Mouse (Mus musculus): ENCODE measurements around the gene Ppp2r3c. TPM values are rescaled to one million over a fixed set of nuclear protein-coding genes. Genes with fewer than 3 reads are reported as not detected.
"Not testable (repeated sequence)": the region's sequence is repeated elsewhere in the genome, so short reads cannot be mapped to it uniquely, and the experiment has no call there.

Ppp2r3c gene
- total and polyA plus RNA-seq, 3 experiments = 2.5 to 11.8 (median 8.0) TPM

GRCm38 (mm10) chr12:55300820-55301351, 1.9 kb downstream of the Ppp2r3c start:
- WGBS = 82% methylated on average over 3 of the region's 3 CpGs
- DNase-seq = no peak
- Histone ChIP-seq H3K27me3 (ENCODE audit: control insufficient read depth, insufficient read depth, low read length) (no peaks in the 10 kb centered on the region), H3K9ac (ENCODE audit: low read depth, low read length) (no peak overlapping the region), H3K27ac (no peak overlapping the region), H3K4me1 (ENCODE audit: control insufficient read depth, insufficient read depth, low read length) (peaks cover 6% of the 10 kb centered on the region), H3K4me3 (no peak overlapping the region), H3K79me2 (replicated peaks; ENCODE audit: control insufficient read depth, insufficient read depth, low read length) (no peaks in the 10 kb centered on the region), H3K36me3 (ENCODE audit: control insufficient read depth, insufficient read depth, low read length) (peaks cover 4% of the 10 kb centered on the region)
- TF ChIP-seq POLR2A (IDR thresholded peaks at IDR 0.05; ENCODE audit: insufficient read depth, low read depth, low read length) (no peak), EP300 (IDR thresholded peaks at IDR 0.05; ENCODE audit: insufficient read depth, low read depth, low read length) (no peak), CTCF (IDR thresholded peaks at IDR 0.05) (no peak)
- intact Hi-C loops (cut with DNase I) = loop anchor here (5.0 to 10.0 kb wide), 2 partner anchors 314 to 534 kb away; partner anchors contain the start of genes Brms1l and Gm20403

- Histone ChIP-seq H3K9ac (ENCODE audit: low read depth, low read length) (no peak within 1 kb of the TSS), H3K4me1 (ENCODE audit: control insufficient read depth, insufficient read depth, low read length) (peaks cover 6% of the 10 kb centered on the region), H3K27ac (no peak within 1 kb of the TSS), H3K27me3 (ENCODE audit: control insufficient read depth, insufficient read depth, low read length) (no peaks in the 10 kb centered on the region), H3K79me2 (replicated peaks; ENCODE audit: control insufficient read depth, insufficient read depth, low read length) (no peaks in the 10 kb centered on the region), H3K36me3 (ENCODE audit: control insufficient read depth, insufficient read depth, low read length) (peaks cover 4% of the 10 kb centered on the region), H3K4me3 (no peak within 1 kb of the TSS)
- TF ChIP-seq CTCF (IDR thresholded peaks at IDR 0.05) = no peak
- TF ChIP-seq POLR2A (IDR thresholded peaks at IDR 0.05; ENCODE audit: insufficient read depth, low read depth, low read length) = no peak
- no peak for TF ChIP-seq EP300 (IDR thresholded peaks at IDR 0.05; ENCODE audit: insufficient read depth, low read depth, low read length)
- intact Hi-C loops (cut with DNase I) = no loop called here
- DNase-seq = no peak
- 79% methylated on average over 5 of the region's 5 CpGs for WGBS
These were observed 3.5 kb downstream of the Ppp2r3c start, which contains the start of gene 1110008L16Rik for GRCm38 (mm10) chr12:55299336-55299735. TSS of gene 1110008L16Rik (plus strand) at chr12:55299577.

- peaks cover 4% of the 10 kb centered on the region for H3K4me1 ChIP-seq (ENCODE audit: control insufficient read depth, insufficient read depth, low read length)
- 91% methylated on average over 9 of the region's 9 CpGs for WGBS
- peaks cover 4% of the 10 kb centered on the region for H3K36me3 ChIP-seq (ENCODE audit: control insufficient read depth, insufficient read depth, low read length)
- no peak overlapping the region for H3K4me3 ChIP-seq
- no peaks in the 10 kb centered on the region for H3K79me2 ChIP-seq (replicated peaks; ENCODE audit: control insufficient read depth, insufficient read depth, low read length)
- H3K27me3 ChIP-seq (ENCODE audit: control insufficient read depth, insufficient read depth, low read length) = no peaks in the 10 kb centered on the region
- intact Hi-C loops (cut with DNase I) = no loop called here
- DNase-seq = no peak
- TF ChIP-seq EP300 (IDR thresholded peaks at IDR 0.05; ENCODE audit: insufficient read depth, low read depth, low read length) = no peak
- no peak for TF ChIP-seq POLR2A (IDR thresholded peaks at IDR 0.05; ENCODE audit: insufficient read depth, low read depth, low read length)
- no peak for TF ChIP-seq CTCF (IDR thresholded peaks at IDR 0.05)
- H3K27ac ChIP-seq = no peak overlapping the region
- H3K9ac ChIP-seq (ENCODE audit: low read depth, low read length) = no peak overlapping the region
These were observed 4.7 kb downstream of the Ppp2r3c start for GRCm38 (mm10) chr12:55298112-55298511.

- H3K27ac ChIP-seq; H3K79me2 ChIP-seq (replicated peaks; ENCODE audit: control insufficient read depth, insufficient read depth, low read length); H3K27me3 ChIP-seq (ENCODE audit: control insufficient read depth, insufficient read depth, low read length); H3K4me1 ChIP-seq (ENCODE audit: control insufficient read depth, insufficient read depth, low read length); intact Hi-C loops (cut with DNase I); H3K36me3 ChIP-seq (ENCODE audit: control insufficient read depth, insufficient read depth, low read length); DNase-seq; H3K9ac ChIP-seq (ENCODE audit: low read depth, low read length); H3K4me3 ChIP-seq: not testable (repeated sequence)
- 82% methylated on average over 4 of the region's 6 CpGs for WGBS
These were observed 25.2 kb downstream of the Ppp2r3c start for GRCm38 (mm10) chr12:55277583-55277982.

GRCm38 (mm10) chr12:55272243-55272642, 30.6 kb downstream of the Ppp2r3c start:
- no peak overlapping the region for H3K4me3 ChIP-seq
- intact Hi-C loops (cut with DNase I) = no loop called here
- no peak for TF ChIP-seq EP300 (IDR thresholded peaks at IDR 0.05; ENCODE audit: insufficient read depth, low read depth, low read length)
- no peak for TF ChIP-seq POLR2A (IDR thresholded peaks at IDR 0.05; ENCODE audit: insufficient read depth, low read depth, low read length)
- no peak for TF ChIP-seq CTCF (IDR thresholded peaks at IDR 0.05)
- no peak overlapping the region for H3K27ac ChIP-seq
- no peaks in the 10 kb centered on the region for H3K4me1 ChIP-seq (ENCODE audit: control insufficient read depth, insufficient read depth, low read length)
- no peaks in the 10 kb centered on the region for H3K79me2 ChIP-seq (replicated peaks; ENCODE audit: control insufficient read depth, insufficient read depth, low read length)
- no peak overlapping the region for H3K9ac ChIP-seq (ENCODE audit: low read depth, low read length)
- DNase-seq = peak in 1 of 2 experiments; percentile 12
- H3K36me3 ChIP-seq (ENCODE audit: control insufficient read depth, insufficient read depth, low read length) = no peaks in the 10 kb centered on the region
- H3K27me3 ChIP-seq (ENCODE audit: control insufficient read depth, insufficient read depth, low read length) = no peaks in the 10 kb centered on the region
- 67% methylated on average over 3 of the region's 3 CpGs for WGBS

- intact Hi-C loops (cut with DNase I); H3K27me3 ChIP-seq (ENCODE audit: control insufficient read depth, insufficient read depth, low read length); H3K36me3 ChIP-seq (ENCODE audit: control insufficient read depth, insufficient read depth, low read length); H3K4me1 ChIP-seq (ENCODE audit: control insufficient read depth, insufficient read depth, low read length); H3K9ac ChIP-seq (ENCODE audit: low read depth, low read length); H3K4me3 ChIP-seq; H3K27ac ChIP-seq; DNase-seq; H3K79me2 ChIP-seq (replicated peaks; ENCODE audit: control insufficient read depth, insufficient read depth, low read length): not testable (repeated sequence)
- WGBS = no CpG with 5 or more reads among the region's 5 CpGs
These were observed 39.4 kb downstream of the Ppp2r3c start for GRCm38 (mm10) chr12:55263385-55263784.

- intact Hi-C loops (cut with DNase I); H3K27me3 ChIP-seq (ENCODE audit: control insufficient read depth, insufficient read depth, low read length); H3K4me1 ChIP-seq (ENCODE audit: control insufficient read depth, insufficient read depth, low read length); H3K79me2 ChIP-seq (replicated peaks; ENCODE audit: control insufficient read depth, insufficient read depth, low read length); H3K4me3 ChIP-seq; H3K9ac ChIP-seq (ENCODE audit: low read depth, low read length); H3K27ac ChIP-seq; H3K36me3 ChIP-seq (ENCODE audit: control insufficient read depth, insufficient read depth, low read length); DNase-seq: not testable (repeated sequence)
- WGBS = no CpG with 5 or more reads among the region's 8 CpGs
These were observed 40.8 kb downstream of the Ppp2r3c start for GRCm38 (mm10) chr12:55261950-55262349.

- intact Hi-C loops (cut with DNase I); H3K9ac ChIP-seq (ENCODE audit: low read depth, low read length): not testable (repeated sequence)
- WGBS = no CpG with 5 or more reads among the region's 8 CpGs
These were observed 60.6 kb downstream of the Ppp2r3c start for GRCm38 (mm10) chr12:55242243-55242642.

GRCm38 (mm10) chr12:55230520-55230861, 72.3 kb downstream of the Ppp2r3c start:
- DNase-seq = peak; percentile 11 to 19
- H3K27ac ChIP-seq; H3K79me2 ChIP-seq (replicated peaks; ENCODE audit: control insufficient read depth, insufficient read depth, low read length): not testable (repeated sequence)

More at GRCm38 (mm10) chr12:55242243-55242642, 60.6 kb downstream of the Ppp2r3c start:
- H3K36me3 ChIP-seq (ENCODE audit: control insufficient read depth, insufficient read depth, low read length); H3K4me1 ChIP-seq (ENCODE audit: control insufficient read depth, insufficient read depth, low read length); H3K27me3 ChIP-seq (ENCODE audit: control insufficient read depth, insufficient read depth, low read length); H3K27ac ChIP-seq; H3K4me3 ChIP-seq; DNase-seq; H3K79me2 ChIP-seq (replicated peaks; ENCODE audit: control insufficient read depth, insufficient read depth, low read length): not testable (repeated sequence)

More at GRCm38 (mm10) chr12:55230520-55230861, 72.3 kb downstream of the Ppp2r3c start:
- peak overlapping the region; percentile 41; the same call in 1 of the 2 replicates for H3K4me3 ChIP-seq
- H3K36me3 ChIP-seq (ENCODE audit: control insufficient read depth, insufficient read depth, low read length); intact Hi-C loops (cut with DNase I); H3K4me1 ChIP-seq (ENCODE audit: control insufficient read depth, insufficient read depth, low read length); H3K27me3 ChIP-seq (ENCODE audit: control insufficient read depth, insufficient read depth, low read length): not testable (repeated sequence)
- 0 out of 2 replicates have a peak overlapping the region, but pooled peaks have one; percentile 34 for H3K9ac ChIP-seq (ENCODE audit: low read depth, low read length)
- 0% methylated on average over 10 of the region's 25 CpGs for WGBS
